Mouse (Mus musculus) testis, adult 2 months (tissue): ENCODE data around the gene Nid1. TPM values are rescaled to one million over a fixed set of nuclear protein-coding genes. Genes with fewer than 3 reads are reported as not detected.
A peak's percentile ranks its signal among the peaks of the same experiment; 100 is the strongest.
"Not testable (repeated sequence)": the region's sequence is repeated elsewhere in the genome, so short reads cannot be mapped to it uniquely, and the experiment has no call there.

Experiments
- H3K27ac ChIP-seq: fragments of 200-500 bp; 2 replicates; pipeline ENCODE4 v1.5.1; 2012; ENCODE audit warnings: low read depth, low read length; ENCODE audit not compliant: control insufficient read depth, insufficient read depth
- H3K27me3 ChIP-seq: fragments of 200-500 bp; 2 replicates; pipeline ENCODE4 v1.6.1; 2012; ENCODE audit warnings: mild to moderate bottlenecking, low read length, moderate library complexity; ENCODE audit not compliant: control insufficient read depth, insufficient read depth
- H3K36me3 ChIP-seq: fragments of 200-500 bp; 2 replicates; pipeline ENCODE4 v1.6.1; 2012; ENCODE audit warnings: mild to moderate bottlenecking, low read length; ENCODE audit not compliant: control insufficient read depth, insufficient read depth
- H3K4me1 ChIP-seq: fragments of 200-500 bp; 2 replicates; pipeline ENCODE4 v1.6.1; 2012; ENCODE audit warnings: low read length; ENCODE audit not compliant: control insufficient read depth, insufficient read depth
- H3K4me3 ChIP-seq: fragments of 200-500 bp; 2 replicates; pipeline ENCODE4 v1.5.1; 2012; ENCODE audit warnings: low read depth, mild to moderate bottlenecking, low read length, moderate library complexity, mixed read lengths; ENCODE audit not compliant: control insufficient read depth
- CTCF ChIP-seq: fragments of 200-500 bp; IDR thresholded peaks from 2 replicates; pipeline ENCODE4 v1.5.1; 2012; ENCODE audit warnings: low read depth, mild to moderate bottlenecking, inconsistent platforms, low read length, moderate library complexity; ENCODE audit not compliant: control insufficient read depth, insufficient read depth, insufficient replicate concordance
- POLR2A ChIP-seq: fragments of 200-500 bp; IDR thresholded peaks from 2 replicates; pipeline ENCODE4 v1.6.1; 2012; ENCODE audit warnings: low read depth, mild to moderate bottlenecking, inconsistent platforms, low read length, moderate library complexity; ENCODE audit not compliant: control insufficient read depth
- polyA plus RNA-seq: library from polyadenylated mRNA; depleted of rRNA; stranded (reverse); fragments of >200 nt; gene quantifications from 2 replicates; pipeline ENCODE4 v1.2.3, GENCODE M21; 2012

Gene Nid1
- polyA plus RNA-seq, 1 experiment, result 16.3 TPM

DNA sequence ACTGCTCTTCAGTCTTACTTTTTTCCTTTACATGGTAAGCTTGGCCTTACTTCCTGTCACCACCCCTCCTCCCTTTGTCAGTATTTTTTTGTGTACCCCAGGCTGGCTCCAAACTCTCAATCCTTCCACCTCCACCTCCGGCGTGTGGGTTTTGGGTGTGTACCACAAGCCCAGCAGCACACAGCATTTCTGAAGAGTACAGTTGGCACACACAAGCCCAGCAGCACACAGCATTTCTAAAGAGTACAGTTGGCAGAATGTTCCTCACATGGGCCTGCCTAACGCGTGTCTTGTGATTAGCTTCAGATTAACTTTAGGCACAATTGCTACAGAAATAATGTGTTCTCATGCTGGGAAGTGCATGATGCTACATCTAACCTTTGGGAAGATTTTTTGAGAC, 93.6 kb downstream of the Nid1 start:
- no peak overlapping the region for H3K27ac ChIP-seq
- H3K4me3 ChIP-seq, result no peak overlapping the region
- TF ChIP-seq CTCF, result no peak
- no peak for TF ChIP-seq POLR2A
- no peaks in the 10 kb centered on the region for H3K27me3 ChIP-seq
- H3K36me3 ChIP-seq, result no peaks in the 10 kb centered on the region
- no peaks in the 10 kb centered on the region for H3K4me1 ChIP-seq

DNA sequence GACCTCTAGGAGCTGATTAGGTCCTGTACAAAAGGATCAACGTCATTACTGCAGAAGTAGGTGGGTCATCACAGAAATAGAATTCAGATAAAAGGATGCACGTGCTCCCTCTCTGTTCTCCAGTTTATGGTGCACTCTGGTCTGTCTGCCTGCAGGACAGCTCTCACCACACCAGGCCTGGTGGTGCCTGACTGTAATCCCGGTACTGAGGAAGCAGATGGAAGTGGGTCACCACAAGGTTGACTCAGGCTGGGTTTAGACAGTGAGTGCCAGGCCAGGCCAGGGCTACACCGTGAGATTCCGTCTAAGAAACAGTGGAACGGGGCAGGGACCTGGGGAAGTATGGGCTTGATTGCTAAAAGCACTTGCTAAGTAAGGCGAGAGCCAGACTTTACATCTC, 94.6 kb downstream of the Nid1 start:
- H3K4me1 ChIP-seq, result no peaks in the 10 kb centered on the region
- H3K4me3 ChIP-seq, result no peak overlapping the region
- H3K36me3 ChIP-seq, result no peaks in the 10 kb centered on the region
- TF ChIP-seq POLR2A (no peak), CTCF (no peak)
- no peak overlapping the region for H3K27ac ChIP-seq
- H3K27me3 ChIP-seq, result no peaks in the 10 kb centered on the region

DNA sequence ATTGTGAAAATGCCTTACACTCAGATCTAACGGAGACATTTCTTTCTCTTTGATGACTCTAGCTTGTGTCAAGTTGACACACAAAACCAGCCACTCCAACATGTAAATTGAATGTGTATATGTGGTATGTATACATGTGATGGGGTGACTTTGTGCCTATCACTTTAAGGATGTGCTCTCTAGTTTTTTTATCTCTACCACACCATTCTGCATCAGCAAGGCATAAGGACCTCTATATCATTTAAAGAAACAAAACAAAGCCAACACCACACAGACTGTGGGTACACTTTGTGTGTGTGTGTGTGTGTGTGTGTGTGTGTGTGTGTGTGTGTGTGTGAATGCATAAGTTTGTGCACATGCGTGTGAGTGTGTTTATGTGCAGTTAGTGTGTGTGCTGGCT, 99.2 kb downstream of the Nid1 start:
- Histone ChIP-seq H3K27ac (no peak overlapping the region), H3K4me3 (no peak overlapping the region), H3K27me3 (no peaks in the 10 kb centered on the region), H3K4me1 (no peaks in the 10 kb centered on the region), H3K36me3 (no peaks in the 10 kb centered on the region)
- TF ChIP-seq CTCF (no peak), POLR2A (no peak)

DNA sequence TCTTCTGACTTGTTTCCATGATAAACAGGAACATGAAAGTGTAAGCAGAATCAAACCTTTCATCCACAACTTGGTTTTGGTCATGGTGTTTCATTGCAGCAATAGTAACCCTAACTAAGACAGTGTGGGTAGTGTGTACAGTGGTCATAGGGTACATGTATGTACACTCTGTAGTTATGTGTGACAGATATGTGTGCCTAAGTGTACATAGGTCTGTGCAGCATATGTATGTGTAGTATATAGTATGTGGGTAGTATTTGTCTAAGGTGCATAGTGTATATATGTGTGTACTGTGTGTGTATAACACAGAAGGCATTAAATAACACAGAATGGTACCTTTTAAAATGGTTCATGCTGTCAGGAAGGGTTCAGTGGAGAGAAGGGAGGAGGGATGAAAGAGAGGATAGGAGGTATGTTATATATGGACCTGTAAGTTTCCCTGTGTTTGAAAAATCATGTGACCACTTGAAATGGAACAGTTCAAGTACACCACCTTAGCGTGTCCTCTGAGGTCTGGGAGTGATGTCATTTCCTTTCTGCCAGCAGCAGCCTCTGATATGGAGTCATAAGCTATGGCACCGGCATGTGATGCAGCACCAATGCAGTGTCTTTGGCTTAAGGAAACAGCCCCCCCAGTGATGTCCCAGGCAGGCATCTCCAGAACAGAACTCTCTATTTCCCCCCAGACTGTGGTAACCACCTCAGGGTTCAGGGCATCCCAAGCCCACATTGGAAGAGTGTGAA, 100.1 kb downstream of the Nid1 start:
- TF ChIP-seq POLR2A (no peak), CTCF (no peak)
- Histone ChIP-seq H3K36me3 (no peaks in the 10 kb centered on the region), H3K27me3 (no peaks in the 10 kb centered on the region), H3K4me3 (no peak overlapping the region), H3K27ac (no peak overlapping the region), H3K4me1 (no peaks in the 10 kb centered on the region)

DNA sequence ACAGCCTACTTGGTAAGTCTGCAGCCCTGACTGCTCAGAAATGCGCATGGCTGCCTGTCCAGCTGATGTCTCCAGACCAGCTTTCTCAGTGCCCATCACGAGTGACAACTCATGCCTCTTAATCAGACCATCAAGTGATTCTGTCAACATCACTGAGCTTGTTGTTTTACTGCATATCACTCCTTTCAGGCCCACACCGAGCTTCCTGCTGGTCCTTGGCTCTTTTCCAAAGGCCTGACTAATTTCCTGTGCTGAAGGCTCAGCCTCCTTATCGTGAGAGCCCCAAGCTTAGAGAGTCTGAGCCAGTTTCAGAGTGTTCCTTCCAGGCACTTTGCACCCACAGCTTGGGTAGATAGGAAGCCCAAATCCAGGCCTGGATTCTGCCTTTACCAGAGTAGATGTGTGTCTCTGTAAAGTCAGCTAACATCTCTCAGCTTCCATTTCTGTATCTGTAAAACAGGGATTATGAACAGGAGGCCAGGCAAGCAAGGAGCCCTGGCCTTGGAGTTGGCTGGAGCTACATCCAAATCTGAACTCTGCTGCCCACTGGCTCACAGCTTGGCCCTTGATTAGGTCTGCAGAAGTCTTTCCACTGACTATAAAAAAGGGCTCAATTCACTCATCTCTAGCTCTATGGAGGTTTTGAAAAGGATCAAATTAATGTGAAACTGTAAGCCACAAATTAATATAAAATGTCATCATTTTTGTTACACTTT, 101.4 kb downstream of the Nid1 start:
- H3K4me3 ChIP-seq, result no peak overlapping the region
- no peaks in the 10 kb centered on the region for H3K4me1 ChIP-seq
- peak overlapping the region; percentile 37; the same call in 1 of the 2 replicates for H3K27ac ChIP-seq
- H3K36me3 ChIP-seq, result no peaks in the 10 kb centered on the region
- no peak for TF ChIP-seq CTCF
- TF ChIP-seq POLR2A, result no peak
- no peaks in the 10 kb centered on the region for H3K27me3 ChIP-seq

DNA sequence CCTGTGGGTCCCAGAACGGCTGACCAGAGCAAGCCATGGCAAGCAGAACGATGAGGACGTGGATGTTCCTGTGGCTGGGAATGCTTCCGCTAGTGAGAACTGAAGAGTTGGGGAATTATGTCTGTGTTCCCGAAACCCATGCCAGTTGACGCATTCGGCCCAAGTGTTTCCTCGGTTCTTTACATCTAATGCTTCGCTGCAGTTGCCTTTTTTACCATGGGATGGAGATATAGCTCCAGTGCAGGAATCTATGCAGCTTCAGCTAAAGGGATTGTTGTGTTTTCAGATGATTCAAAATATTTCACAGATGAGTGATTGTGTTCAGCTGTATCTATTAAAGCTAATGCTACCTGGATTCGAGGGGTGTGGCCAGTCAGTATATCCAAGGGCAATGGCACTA, 105.7 kb downstream of the Nid1 start:
- H3K27ac ChIP-seq, H3K4me3 ChIP-seq, H3K36me3 ChIP-seq, H3K27me3 ChIP-seq, H3K4me1 ChIP-seq: not testable (repeated sequence)

DNA sequence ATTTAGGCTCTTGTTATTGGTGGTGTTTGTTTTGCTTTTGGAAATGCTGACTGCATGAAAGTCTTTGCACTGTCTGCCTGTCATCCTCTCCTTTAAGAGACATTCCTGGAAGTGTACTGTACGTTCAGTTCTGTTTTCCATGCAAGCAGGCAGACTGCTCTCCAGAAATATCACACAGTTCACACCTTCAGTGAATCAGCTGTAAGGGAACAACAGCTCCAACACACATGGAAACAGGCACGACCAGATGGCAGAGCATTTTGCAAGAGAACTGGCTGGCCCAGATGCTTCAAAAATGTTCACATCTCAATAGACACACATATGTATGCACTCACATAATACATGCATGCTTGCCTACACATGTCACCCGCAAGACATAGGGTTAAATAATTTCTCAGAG, 109.4 kb downstream of the Nid1 start:
- no peak for TF ChIP-seq CTCF
- TF ChIP-seq POLR2A, result no peak
- no peaks in the 10 kb centered on the region for H3K36me3 ChIP-seq
- H3K4me1 ChIP-seq, result no peaks in the 10 kb centered on the region
- H3K27ac ChIP-seq, result no peak overlapping the region
- no peaks in the 10 kb centered on the region for H3K27me3 ChIP-seq
- H3K4me3 ChIP-seq, result no peak overlapping the region
